Mouse (Mus musculus): ENCODE measurements around the gene Faap100. TPM values are rescaled to one million over a fixed set of nuclear protein-coding genes. Genes with fewer than 3 reads are reported as not detected.
A peak's percentile ranks its signal among the peaks of the same experiment; 100 is the strongest.

Faap100 gene
- 27.2 and 30.0 TPM in 2 replicates for total RNA-seq (2012; rRNA removed)

- Histone ChIP-seq H3K9me3 (ENCODE audit: control insufficient read depth, insufficient read depth, low read depth, low read length) (no peaks in the 10 kb centered on the region), H3K9ac (ENCODE audit: insufficient read depth, low read depth, low read length, poor library complexity, severe bottlenecking) (peak within 1 kb of the TSS; percentile 77), H3K27ac (ENCODE audit: insufficient read depth, low read depth, low read length, poor library complexity, severe bottlenecking) (no peak within 1 kb of the TSS), H3K4me1 (ENCODE audit: control insufficient read depth in 2 of 2, insufficient read depth in 2 of 2, low read length in 2 of 2, poor library complexity in 1 of 2) (peaks cover 0 to 6% of the 10 kb centered on the region in 2 experiments; a peak in 1 of 4 replicates), H3K4me3 (ENCODE audit: insufficient read depth in 1 of 2, low read depth in 1 of 2, low read length in 2 of 2, poor library complexity in 1 of 2, severe bottlenecking in 1 of 2) (peak within 1 kb of the TSS; percentile 82 to 94), H3K36me3 (ENCODE audit: control insufficient read depth, insufficient read depth, low read length, poor library complexity, severe bottlenecking) (peaks cover 42% of the 10 kb centered on the region)
- peak; percentile 89 for DNase-seq (ENCODE audit: low read depth, low spot score)
- in situ Hi-C loops (cut with MboI; ENCODE audit: low sequenced_read_pairs in 2 of 2, unreplicated experiment in 2 of 2), result no loop called here
- no peak for TF ChIP-seq ZC3H11A (IDR thresholded peaks at IDR 0.05; ENCODE audit: borderline replicate concordance, low read depth, low read length)
- TF ChIP-seq HCFC1 (IDR thresholded peaks at IDR 0.05; ENCODE audit: borderline replicate concordance, insufficient read depth, low read length), result peak; percentile 67; the same call in 1 of the 2 replicates
Observed at GRCm38 (mm10) chr11:120378611-120379540, at the start of gene Faap100. Faap100 (minus strand) TSS chr11:120378764.

GRCm38 (mm10) chr11:120426727-120427126, 48.2 kb upstream of the Faap100 start:
- peaks cover 30% of the 10 kb centered on the region for H3K36me3 ChIP-seq (ENCODE audit: control insufficient read depth, insufficient read depth, low read length, poor library complexity, severe bottlenecking)
- TF ChIP-seq MAFK (IDR thresholded peaks at IDR 0.05; ENCODE audit: insufficient read depth, low read depth, low read length), result no peak
- TF ChIP-seq CHD2 (IDR thresholded peaks at IDR 0.05; ENCODE audit: low read depth, low read length), result no peak
- no peak for TF ChIP-seq HCFC1 (IDR thresholded peaks at IDR 0.05; ENCODE audit: borderline replicate concordance, insufficient read depth, low read length)
- no peak for TF ChIP-seq ZNF384 (IDR thresholded peaks at IDR 0.05; ENCODE audit: low read depth, low read length)
- in situ Hi-C loops (cut with MboI; ENCODE audit: low sequenced_read_pairs in 2 of 2, unreplicated experiment in 2 of 2), result no loop called here
- H3K9me3 ChIP-seq (ENCODE audit: control insufficient read depth, insufficient read depth, low read depth, low read length), result no peaks in the 10 kb centered on the region
- no peak overlapping the region for H3K9ac ChIP-seq (ENCODE audit: insufficient read depth, low read depth, low read length, poor library complexity, severe bottlenecking)
- H3K4me3 ChIP-seq (ENCODE audit: insufficient read depth in 1 of 2, low read depth in 1 of 2, low read length in 2 of 2, poor library complexity in 1 of 2, severe bottlenecking in 1 of 2), result no peak overlapping the region
- no peak overlapping the region for H3K27ac ChIP-seq (ENCODE audit: insufficient read depth, low read depth, low read length, poor library complexity, severe bottlenecking)
- no peaks in the 10 kb centered on the region for H3K4me1 ChIP-seq (ENCODE audit: control insufficient read depth in 2 of 2, insufficient read depth in 2 of 2, low read length in 2 of 2, poor library complexity in 1 of 2)
- DNase-seq (ENCODE audit: low read depth, low spot score), result no peak

DNA sequence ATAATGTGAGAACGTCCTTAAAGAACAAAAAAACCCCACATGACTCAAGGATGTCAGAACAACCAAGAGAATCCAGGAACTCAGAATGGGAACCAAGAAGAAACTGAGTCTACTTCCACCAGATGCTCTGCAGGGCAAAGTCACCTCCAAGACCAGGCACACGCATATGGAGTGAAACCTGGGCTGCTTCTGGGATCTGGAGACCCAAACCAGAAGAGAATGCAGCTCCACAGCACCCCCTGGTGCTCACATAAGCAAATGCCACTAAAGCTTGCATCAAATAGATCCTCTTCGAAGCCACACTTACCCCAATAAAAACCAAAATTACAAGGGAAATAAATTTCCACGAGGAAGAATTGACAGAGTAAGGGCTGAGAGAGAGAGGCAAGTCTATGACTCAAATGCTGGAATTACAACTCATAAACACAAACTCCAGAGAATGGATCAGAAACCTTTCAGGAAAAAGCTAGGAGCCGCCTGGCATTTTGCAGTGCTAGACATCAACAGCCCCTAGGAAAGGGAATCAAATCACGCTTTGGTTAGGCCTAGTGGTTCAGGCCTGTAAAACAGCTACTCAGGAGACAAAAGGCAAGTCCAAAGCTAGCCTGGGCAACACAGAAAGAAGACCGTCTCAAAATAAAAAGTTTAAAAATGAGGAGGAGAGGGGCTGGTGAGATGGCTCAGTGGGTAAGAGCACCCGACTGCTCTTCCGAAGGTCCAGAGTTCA, 45.2 kb upstream of the Faap100 start:
- peak; percentile 83 for DNase-seq (ENCODE audit: low read depth, low spot score)
- in situ Hi-C loops (cut with MboI; ENCODE audit: low sequenced_read_pairs in 2 of 2, unreplicated experiment in 2 of 2), result no loop called here
- TF ChIP-seq CHD2 (IDR thresholded peaks at IDR 0.05; ENCODE audit: low read depth, low read length) (no peak), MAFK (IDR thresholded peaks at IDR 0.05; ENCODE audit: insufficient read depth, low read depth, low read length) (no peak), ZC3H11A (IDR thresholded peaks at IDR 0.05; ENCODE audit: borderline replicate concordance, low read depth, low read length) (no peak), ZNF384 (IDR thresholded peaks at IDR 0.05; ENCODE audit: low read depth, low read length) (no peak), HCFC1 (IDR thresholded peaks at IDR 0.05; ENCODE audit: borderline replicate concordance, insufficient read depth, low read length) (no peak)
- H3K4me3 ChIP-seq (ENCODE audit: insufficient read depth in 1 of 2, low read depth in 1 of 2, low read length in 2 of 2, poor library complexity in 1 of 2, severe bottlenecking in 1 of 2), result no peak overlapping the region
- H3K9ac ChIP-seq (ENCODE audit: insufficient read depth, low read depth, low read length, poor library complexity, severe bottlenecking), result no peak overlapping the region; the same call in 1 of the 2 replicates
- H3K4me1 ChIP-seq (ENCODE audit: control insufficient read depth in 2 of 2, insufficient read depth in 2 of 2, low read length in 2 of 2, poor library complexity in 1 of 2), result no peaks in the 10 kb centered on the region
- H3K36me3 ChIP-seq (ENCODE audit: control insufficient read depth, insufficient read depth, low read length, poor library complexity, severe bottlenecking), result peaks cover 35% of the 10 kb centered on the region
- H3K9me3 ChIP-seq (ENCODE audit: control insufficient read depth, insufficient read depth, low read depth, low read length), result no peaks in the 10 kb centered on the region
- H3K27ac ChIP-seq (ENCODE audit: insufficient read depth, low read depth, low read length, poor library complexity, severe bottlenecking), result no peak overlapping the region; the same call in 1 of the 2 replicates

- H3K36me3 ChIP-seq (ENCODE audit: control insufficient read depth, insufficient read depth, low read length, poor library complexity, severe bottlenecking), result peaks cover 32% of the 10 kb centered on the region
- in situ Hi-C loops (cut with MboI; ENCODE audit: low sequenced_read_pairs in 2 of 2, unreplicated experiment in 2 of 2), result no loop called here
- H3K27ac ChIP-seq (ENCODE audit: insufficient read depth, low read depth, low read length, poor library complexity, severe bottlenecking), result no peak overlapping the region
- TF ChIP-seq MAFK (IDR thresholded peaks at IDR 0.05; ENCODE audit: insufficient read depth, low read depth, low read length) (no peak), HCFC1 (IDR thresholded peaks at IDR 0.05; ENCODE audit: borderline replicate concordance, insufficient read depth, low read length) (no peak), CHD2 (IDR thresholded peaks at IDR 0.05; ENCODE audit: low read depth, low read length) (no peak), ZNF384 (IDR thresholded peaks at IDR 0.05; ENCODE audit: low read depth, low read length) (no peak), ZC3H11A (IDR thresholded peaks at IDR 0.05; ENCODE audit: borderline replicate concordance, low read depth, low read length) (no peak)
- H3K4me3 ChIP-seq (ENCODE audit: insufficient read depth in 1 of 2, low read depth in 1 of 2, low read length in 2 of 2, poor library complexity in 1 of 2, severe bottlenecking in 1 of 2), result no peak overlapping the region
- no peak overlapping the region for H3K9ac ChIP-seq (ENCODE audit: insufficient read depth, low read depth, low read length, poor library complexity, severe bottlenecking)
- H3K4me1 ChIP-seq (ENCODE audit: control insufficient read depth in 2 of 2, insufficient read depth in 2 of 2, low read length in 2 of 2, poor library complexity in 1 of 2), result no peaks in the 10 kb centered on the region
- DNase-seq (ENCODE audit: low read depth, low spot score), result no peak
- H3K9me3 ChIP-seq (ENCODE audit: control insufficient read depth, insufficient read depth, low read depth, low read length), result no peaks in the 10 kb centered on the region
Observed at GRCm38 (mm10) chr11:120422651-120423568, 44.3 kb upstream of the Faap100 start.
